Mouse (Mus musculus) G1E (cell line): ENCODE data around the gene Nt5c. TPM values are rescaled to one million over a fixed set of nuclear protein-coding genes. Genes with fewer than 3 reads are reported as not detected.

Experiments
- ATAC-seq: 2 replicates; pipeline ENCODE4 v1.8.0; 2016; ENCODE audit warnings: mild to moderate bottlenecking; ENCODE audit not compliant: insufficient number of reproducible peaks, poor library complexity, low FRiP score, severe bottlenecking; ENCODE audit errors: extremely low read depth
- DNase-seq: peaks from one replicate; pipeline ENCODE4 v3.0.0; 2012; ENCODE audit warnings: low spot score
- H3K27me3 ChIP-seq: 2 replicates; pipeline ENCODE4 v1.6.1; 2012; ENCODE audit warnings: mild to moderate bottlenecking, low read length, inconsistent platforms; ENCODE audit not compliant: insufficient read depth
- H3K36me3 ChIP-seq: replicated peaks from 2 replicates; pipeline ENCODE3; 2012; ENCODE audit warnings: mild to moderate bottlenecking, inconsistent platforms
- H3K4me1 ChIP-seq: 2 replicates; pipeline ENCODE4 v1.6.1; 2012; ENCODE audit warnings: low read depth, low read length, inconsistent platforms, mixed read lengths; ENCODE audit not compliant: insufficient read depth
- H3K4me3 ChIP-seq: 2 replicates; pipeline ENCODE4 v1.5.1; 2012; ENCODE audit warnings: low read depth, mild to moderate bottlenecking, inconsistent platforms, low read length, moderate library complexity, mixed read lengths
- H3K9me3 ChIP-seq: replicated peaks from 2 replicates; pipeline ENCODE4 v1.6.1; 2012; ENCODE audit warnings: inconsistent platforms
- CTCF ChIP-seq: IDR thresholded peaks from 2 replicates; pipeline ENCODE4 v1.5.1; 2012; ENCODE audit warnings: low read depth, low read length, inconsistent platforms, mixed read lengths
- GATA1 ChIP-seq: IDR thresholded peaks from 2 replicates; pipeline ENCODE4 v1.6.1; 2012; ENCODE audit warnings: borderline replicate concordance, low read length, inconsistent platforms, mixed read lengths
- GATA2 ChIP-seq: IDR thresholded peaks from 2 replicates; pipeline ENCODE4 v1.6.1; 2012; ENCODE audit warnings: low read depth, low read length, inconsistent platforms, borderline replicate concordance
- POLR2AphosphoS5 ChIP-seq: IDR thresholded peaks from 2 replicates; pipeline ENCODE4 v1.6.1; 2012; ENCODE audit warnings: low read depth, low read length, inconsistent platforms; ENCODE audit not compliant: insufficient replicate concordance
- TAL1 ChIP-seq: conservative IDR thresholded peaks from 2 replicates; pipeline ENCODE4 v1.6.1; 2012; ENCODE audit warnings: low read depth, low read length, inconsistent platforms, mixed read lengths
- polyA plus RNA-seq: library from polyadenylated mRNA; stranded (reverse); fragments of >175 nt; gene quantifications from 2 replicates; pipeline ENCODE4 v1.2.3, GENCODE M21; 2012
- total RNA-seq, 2 experiments: library from RNA; stranded (forward) in 1 of 2; stranded (reverse) in 1 of 2; fragments of 200-1000 nt in 1 of 2; fragments of >200 nt in 1 of 2; fragmentation: Nextera tagmentation in 1 of 2; gene quantifications; 2 replicates each; pipeline ENCODE4 v1.2.3; 2014 to 2017

Gene Nt5c
- total and polyA plus RNA-seq, 3 experiments: 43.7 to 161 (median 118) TPM

DNA sequence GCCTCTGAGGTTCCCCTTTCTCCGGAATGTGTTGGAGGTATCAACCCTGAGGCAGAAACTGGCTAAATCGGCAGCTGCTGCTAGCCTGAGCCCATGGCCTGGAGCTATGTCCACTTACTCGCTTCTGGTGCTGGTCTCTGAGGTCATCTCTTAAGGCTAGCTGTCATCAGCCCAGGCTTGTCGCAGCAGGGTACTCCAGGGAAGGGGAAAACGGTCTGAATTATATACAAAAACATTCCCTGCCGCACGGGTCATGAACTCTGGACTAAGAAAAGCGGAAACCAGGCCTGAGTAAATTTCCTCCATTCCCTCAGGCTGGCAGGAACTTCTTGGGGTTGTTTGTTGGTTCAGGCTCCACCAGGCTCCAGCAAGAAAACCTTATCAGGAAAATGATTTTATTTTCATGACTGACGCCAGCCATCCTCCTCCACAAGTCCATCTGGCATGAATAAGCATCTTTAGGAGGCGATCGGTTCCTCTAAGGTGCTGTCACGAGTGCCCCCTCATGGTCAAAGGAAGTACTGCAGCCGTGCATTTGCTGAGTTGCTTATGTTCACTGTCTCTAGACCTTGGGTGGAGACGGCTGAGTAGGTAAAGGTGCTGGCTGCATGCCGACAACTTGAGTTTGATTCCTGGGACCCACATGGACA, 17.9 kb downstream of the Nt5c start:
- ATAC-seq (peak; percentile 35; the same call in 1 of the 2 replicates), DNase-seq (peak; percentile 85)
- no peaks in the 10 kb centered on the region for H3K9me3 ChIP-seq
- H3K4me3 ChIP-seq: no peak overlapping the region
- peaks cover 15% of the 10 kb centered on the region for H3K27me3 ChIP-seq
- no peak for TF ChIP-seq GATA2
- TF ChIP-seq CTCF: peak; percentile 99
- no peak for TF ChIP-seq TAL1
- no peak for TF ChIP-seq POLR2AphosphoS5
- peaks cover 11% of the 10 kb centered on the region for H3K36me3 ChIP-seq
- H3K4me1 ChIP-seq: peaks cover 53% of the 10 kb centered on the region

DNA sequence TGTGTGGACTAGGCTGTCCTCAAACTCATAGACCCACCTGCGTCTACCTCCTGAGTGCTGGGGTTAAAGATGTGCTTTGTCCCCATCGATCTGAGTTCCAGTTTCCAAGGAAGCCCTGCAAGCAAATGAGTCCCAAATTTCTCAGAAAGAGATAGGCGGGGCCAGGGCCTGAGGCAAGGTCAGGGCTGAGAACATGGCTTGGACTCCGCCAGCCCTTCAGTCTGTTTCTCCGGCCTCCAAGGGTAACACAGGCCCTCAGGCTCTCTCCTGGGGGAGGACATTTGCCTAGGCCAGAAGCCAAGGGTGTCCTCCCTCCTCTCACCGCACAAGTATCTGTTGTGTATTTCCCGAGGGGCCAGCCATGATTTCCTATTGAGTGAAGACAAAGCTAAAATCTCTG, 19.5 kb downstream of the Nt5c start:
- ATAC-seq (no peak), DNase-seq (no peak)
- Histone ChIP-seq H3K4me3 (no peak overlapping the region), H3K9me3 (no peaks in the 10 kb centered on the region), H3K36me3 (peaks cover 4% of the 10 kb centered on the region), H3K27me3 (peaks cover 24% of the 10 kb centered on the region), H3K4me1 (peaks cover 53% of the 10 kb centered on the region)
- TF ChIP-seq GATA1 (no peak), TAL1 (no peak), GATA2 (no peak), POLR2AphosphoS5 (no peak), CTCF (no peak)

DNA sequence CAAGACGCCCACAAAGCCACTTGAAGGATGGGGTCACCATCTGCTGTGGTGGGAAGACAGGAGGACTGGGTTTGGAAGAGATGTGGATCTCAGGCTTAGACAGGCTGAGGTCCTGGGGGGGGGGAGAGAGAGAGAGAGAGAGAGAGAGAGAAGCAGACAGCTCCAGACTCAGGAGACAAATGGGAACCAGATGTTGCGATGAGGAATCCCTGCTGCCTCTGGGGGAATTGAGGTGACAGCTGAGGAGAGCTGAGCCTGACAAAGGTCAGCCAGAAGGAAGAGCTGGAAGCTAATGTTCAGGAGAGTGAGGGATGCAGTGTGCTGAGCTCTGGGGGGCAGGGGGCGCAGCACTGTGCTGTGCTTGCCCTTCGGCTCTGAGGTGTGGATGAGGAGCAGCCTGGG, 24.4 kb downstream of the Nt5c start:
- peaks cover 9% of the 10 kb centered on the region for H3K4me1 ChIP-seq
- no peaks in the 10 kb centered on the region for H3K36me3 ChIP-seq
- no peak for ATAC-seq
- no peak overlapping the region for H3K4me3 ChIP-seq
- peaks cover 52% of the 10 kb centered on the region for H3K27me3 ChIP-seq
- no peak for TF ChIP-seq POLR2AphosphoS5
- no peak for TF ChIP-seq GATA1
- TF ChIP-seq TAL1: no peak
- no peak for TF ChIP-seq GATA2
- no peak for TF ChIP-seq CTCF
- no peak for DNase-seq
- no peaks in the 10 kb centered on the region for H3K9me3 ChIP-seq

DNA sequence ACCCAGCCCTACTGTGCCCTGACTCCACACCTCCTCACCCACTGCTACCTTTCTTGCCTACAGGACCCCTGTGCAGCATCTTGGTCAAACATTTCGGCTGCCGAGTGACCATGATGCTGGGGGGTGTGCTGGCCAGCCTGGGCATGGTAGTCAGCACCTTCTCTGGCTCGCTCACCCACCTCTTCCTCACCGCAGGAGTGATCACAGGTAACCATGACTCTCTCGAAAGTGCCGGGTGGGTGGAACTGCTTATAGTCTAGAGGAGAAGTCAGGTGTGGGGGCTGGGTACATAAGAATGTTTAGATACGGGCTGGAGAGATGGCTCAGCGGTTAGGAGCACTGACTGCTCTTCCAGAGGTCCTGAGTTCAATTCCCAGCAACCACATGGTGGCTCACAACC, 26.8 kb downstream of the Nt5c start:
- Histone ChIP-seq H3K9me3 (no peaks in the 10 kb centered on the region), H3K36me3 (no peaks in the 10 kb centered on the region), H3K4me1 (peaks cover 4% of the 10 kb centered on the region; the same call in 1 of the 2 replicates), H3K27me3 (peaks cover 60% of the 10 kb centered on the region), H3K4me3 (no peak overlapping the region)
- no peak for ATAC-seq
- TF ChIP-seq GATA1: no peak
- no peak for TF ChIP-seq GATA2
- no peak for TF ChIP-seq TAL1
- TF ChIP-seq CTCF: no peak
- TF ChIP-seq POLR2AphosphoS5: no peak
- no peak for DNase-seq

DNA sequence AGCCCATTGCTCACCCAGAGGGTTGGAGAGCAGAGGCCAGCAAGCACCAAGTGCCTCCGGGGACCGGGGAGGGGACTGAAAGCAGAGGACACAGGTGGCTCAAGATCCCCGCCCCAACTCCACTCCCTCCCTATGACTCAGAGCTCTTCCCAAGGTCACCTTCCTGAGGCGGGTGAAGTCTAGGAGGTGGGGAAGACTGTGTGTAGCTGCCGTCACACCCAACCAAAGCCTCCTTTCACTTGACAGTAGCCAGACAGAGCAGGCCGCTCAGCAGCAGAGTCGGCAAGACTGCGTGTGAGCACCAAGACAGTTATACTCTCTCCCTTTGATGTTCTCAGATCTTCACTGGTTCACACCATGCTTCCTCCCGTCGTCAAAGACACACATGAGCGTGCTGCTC, 28.3 kb downstream of the Nt5c start:
- Histone ChIP-seq H3K4me3 (no peak overlapping the region), H3K36me3 (no peaks in the 10 kb centered on the region), H3K4me1 (peaks cover 4% of the 10 kb centered on the region; the same call in 1 of the 2 replicates), H3K27me3 (peaks cover 55% of the 10 kb centered on the region), H3K9me3 (no peaks in the 10 kb centered on the region)
- DNase-seq: no peak
- TF ChIP-seq CTCF (no peak), GATA2 (no peak), GATA1 (no peak), TAL1 (no peak), POLR2AphosphoS5 (no peak)
- no peak for ATAC-seq

DNA sequence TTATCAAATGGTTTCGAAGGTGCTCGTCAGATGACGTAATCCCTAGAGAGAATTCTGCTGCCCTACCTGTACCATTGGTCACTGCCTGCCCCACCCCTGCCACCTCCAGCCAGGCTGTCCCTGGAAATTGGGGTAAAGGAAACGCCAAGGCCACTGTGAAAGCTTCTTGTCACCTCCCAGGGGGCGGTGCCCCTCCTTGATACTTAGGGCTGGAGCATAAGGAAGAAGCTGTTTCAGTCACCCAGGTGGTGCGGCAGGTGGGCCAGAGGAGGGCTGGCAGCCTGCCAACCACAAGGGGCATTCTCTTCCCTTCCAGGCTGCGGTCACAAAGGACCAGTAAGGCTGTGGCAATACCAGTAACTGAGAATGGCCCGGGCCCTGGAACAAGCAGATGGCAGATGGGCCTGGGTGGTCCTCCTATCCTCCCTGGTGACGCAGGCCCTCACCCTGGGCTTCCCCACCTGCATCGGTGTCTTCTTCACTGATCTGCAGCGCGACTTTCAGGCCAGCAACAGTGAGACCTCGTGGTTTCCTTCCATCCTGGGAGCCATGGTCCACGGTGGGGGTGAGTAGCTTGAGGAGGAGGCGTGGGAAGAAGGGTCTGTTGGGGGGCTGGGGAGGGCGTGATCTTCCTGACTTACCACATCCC, 29.3 kb downstream of the Nt5c start, which contains the start of gene Slc16a5:
TSS of gene Slc16a5 (plus strand) at position 232 of the 649 bp plus-strand sequence.
- no peaks in the 10 kb centered on the region for H3K36me3 ChIP-seq
- no peak for TF ChIP-seq TAL1
- no peak for TF ChIP-seq POLR2AphosphoS5
- no peak for TF ChIP-seq GATA2
- no peak for TF ChIP-seq CTCF
- TF ChIP-seq GATA1: no peak
- peaks cover 51% of the 10 kb centered on the region for H3K27me3 ChIP-seq
- H3K4me3 ChIP-seq: no peak within 1 kb of the TSS
- no peak for DNase-seq
- H3K9me3 ChIP-seq: no peaks in the 10 kb centered on the region
- peaks cover 2% of the 10 kb centered on the region; the same call in 1 of the 2 replicates for H3K4me1 ChIP-seq
- no peak for ATAC-seq

DNA sequence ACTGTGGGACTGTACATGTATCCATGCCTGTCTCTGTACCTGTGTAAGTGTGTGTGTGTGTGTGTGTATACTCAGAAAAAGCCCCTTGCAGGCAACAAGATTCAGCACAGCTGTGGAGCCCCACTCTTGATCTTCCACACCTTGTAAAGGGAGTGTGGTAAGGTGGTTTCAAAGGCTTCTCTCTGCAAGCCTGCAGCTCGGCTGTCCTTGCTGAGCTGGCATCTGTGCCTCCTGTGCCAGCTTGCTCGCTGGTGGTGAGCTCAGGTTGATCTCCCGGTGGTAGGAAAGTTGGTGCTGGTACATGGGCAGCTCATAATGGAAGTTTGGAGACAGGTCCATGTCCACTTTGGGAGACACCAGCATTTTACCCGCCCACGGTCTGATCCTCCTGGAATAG, 29.8 kb downstream of the Nt5c start:
- TF ChIP-seq GATA1 (no peak), GATA2 (no peak), CTCF (no peak), TAL1 (no peak), POLR2AphosphoS5 (no peak)
- peaks cover 47% of the 10 kb centered on the region for H3K27me3 ChIP-seq
- H3K4me1 ChIP-seq: no peaks in the 10 kb centered on the region
- no peaks in the 10 kb centered on the region for H3K9me3 ChIP-seq
- ATAC-seq: no peak
- no peak overlapping the region for H3K4me3 ChIP-seq
- no peaks in the 10 kb centered on the region for H3K36me3 ChIP-seq
- no peak for DNase-seq
